Mouse (Mus musculus): ENCODE measurements around the gene Ifngr2.

The Ifngr2 gene

DNA sequence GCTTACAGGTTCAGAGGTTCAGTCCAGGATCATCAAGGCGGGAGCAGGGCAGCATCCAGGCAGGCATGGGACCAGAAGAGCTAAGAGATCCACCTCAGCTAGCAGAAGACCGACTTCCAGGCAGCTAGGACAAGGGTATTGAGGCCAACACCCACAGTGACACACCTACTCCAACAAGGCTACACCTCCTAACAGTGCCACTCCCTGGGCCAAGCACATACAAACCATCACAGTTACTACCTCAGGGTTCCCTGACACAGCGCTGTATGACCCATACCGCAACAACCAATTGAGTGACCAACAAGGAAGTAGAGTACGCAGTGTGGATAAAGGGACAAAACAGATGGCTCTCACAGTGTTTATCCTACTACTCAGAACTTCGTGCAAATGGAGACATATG is 10.5 kb upstream of the Ifngr2 start:
- no peak for DNase-seq (ENCODE audit: low spot score in 2 of 2)

DNA sequence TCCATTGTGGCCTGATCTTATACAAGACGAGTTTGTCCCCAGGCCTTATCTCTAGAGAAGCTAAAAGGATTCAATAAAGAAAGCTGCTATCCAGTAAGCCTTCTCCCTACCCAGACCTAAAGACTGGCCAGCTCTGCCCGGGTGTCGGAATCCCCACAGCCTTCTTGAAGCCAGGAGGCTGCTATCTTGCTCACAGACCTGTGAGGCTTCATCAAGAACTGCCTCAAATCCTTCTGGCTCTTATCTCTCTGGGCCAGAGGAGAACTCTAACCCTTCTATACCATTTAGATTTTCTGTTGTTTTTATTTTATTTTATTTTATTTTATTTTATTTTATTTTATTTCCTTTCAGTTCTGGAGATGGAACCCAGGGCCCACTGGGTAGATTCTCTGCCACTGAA is 9.8 kb upstream of the Ifngr2 start:
- DNase-seq (ENCODE audit: low spot score in 2 of 2), result no peak

DNA sequence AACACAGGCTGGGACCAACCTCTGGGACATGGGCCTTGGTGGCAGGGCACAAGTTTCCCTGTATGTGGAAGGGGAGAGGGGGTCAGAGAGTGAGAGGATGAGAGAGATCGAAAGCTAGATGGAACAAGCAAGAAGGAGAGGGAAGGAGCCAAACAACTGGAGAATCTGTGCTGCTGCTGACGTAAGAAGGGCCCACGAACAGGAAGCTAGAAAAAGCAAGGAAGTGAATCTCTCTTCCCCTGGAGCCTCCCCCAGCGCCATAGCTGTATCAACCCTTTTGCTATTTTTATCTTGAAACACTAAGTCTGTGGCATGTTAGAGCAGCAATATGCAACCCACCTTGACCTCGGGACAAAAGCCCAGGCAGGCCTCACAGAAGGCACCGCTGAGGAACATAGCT is 8.8 kb upstream of the Ifngr2 start:
- DNase-seq (ENCODE audit: low spot score in 2 of 2), result no peak

DNA sequence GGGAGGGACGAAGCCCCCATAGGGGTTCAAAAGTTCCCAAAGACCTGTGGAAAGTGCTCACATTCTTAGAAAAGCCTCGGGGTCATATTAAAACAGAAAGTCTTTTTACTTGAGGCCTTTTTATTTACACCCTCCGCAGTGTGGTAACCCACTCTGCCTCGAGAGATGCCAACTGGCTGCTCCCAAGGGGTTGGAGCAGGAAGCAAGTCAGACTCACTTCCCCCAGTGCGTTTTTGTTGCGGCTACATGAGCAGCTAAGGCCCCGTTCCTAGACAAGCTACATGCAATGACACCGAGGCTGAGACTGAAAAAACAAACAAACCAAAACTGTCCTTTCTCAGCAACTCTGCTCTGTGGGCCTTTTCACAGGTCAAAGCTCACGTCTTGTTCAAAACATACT is 8.4 kb upstream of the Ifngr2 start:
- DNase-seq (ENCODE audit: low spot score in 2 of 2), result no peak

DNA sequence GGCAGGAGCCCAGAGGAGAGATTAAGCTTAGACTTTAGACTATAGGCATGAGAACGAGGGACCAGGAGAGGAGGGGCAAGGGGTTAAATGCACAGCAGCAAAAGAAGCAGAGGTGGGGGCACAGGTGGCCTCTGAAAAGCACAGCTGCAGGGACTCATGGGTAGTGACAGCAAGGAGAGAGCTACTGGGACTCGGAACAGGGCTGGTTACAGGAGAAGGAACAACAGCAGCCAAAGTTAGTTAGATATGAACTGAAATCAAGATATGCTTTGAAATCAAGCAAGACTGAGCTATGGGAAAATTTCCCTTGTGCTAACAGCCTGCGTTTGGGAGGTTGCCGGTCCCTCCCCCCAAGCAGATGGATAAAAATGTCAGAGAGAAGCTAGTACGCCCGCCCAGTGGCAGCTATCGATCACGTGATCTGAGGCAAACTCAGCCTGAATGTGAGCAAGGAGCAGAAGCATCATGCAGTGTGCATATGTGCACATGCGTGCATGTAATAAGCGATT is 5.2 kb upstream of the Ifngr2 start:
- DNase-seq (ENCODE audit: low spot score in 2 of 2), result no peak

DNA sequence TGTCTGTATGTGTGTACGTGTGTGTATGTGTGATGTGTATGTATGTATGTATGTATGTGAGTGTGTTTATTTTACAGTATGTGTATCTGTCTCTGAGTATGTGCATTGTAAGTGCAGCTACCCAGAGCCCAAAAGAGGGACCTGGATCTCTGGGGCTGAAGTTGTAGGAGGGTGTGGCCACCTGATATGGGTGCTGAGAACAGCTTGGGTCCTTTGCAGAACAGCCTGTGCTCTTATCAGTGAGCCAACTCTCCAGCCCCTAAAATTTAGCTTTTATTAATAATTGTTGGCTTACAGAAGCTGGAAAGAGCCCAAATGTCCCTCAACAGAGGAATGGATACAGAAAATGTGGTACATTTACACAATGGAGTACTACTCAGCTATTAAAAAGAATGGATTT is 3.3 kb upstream of the Ifngr2 start:
- no peak for DNase-seq (ENCODE audit: low spot score in 2 of 2)

DNA sequence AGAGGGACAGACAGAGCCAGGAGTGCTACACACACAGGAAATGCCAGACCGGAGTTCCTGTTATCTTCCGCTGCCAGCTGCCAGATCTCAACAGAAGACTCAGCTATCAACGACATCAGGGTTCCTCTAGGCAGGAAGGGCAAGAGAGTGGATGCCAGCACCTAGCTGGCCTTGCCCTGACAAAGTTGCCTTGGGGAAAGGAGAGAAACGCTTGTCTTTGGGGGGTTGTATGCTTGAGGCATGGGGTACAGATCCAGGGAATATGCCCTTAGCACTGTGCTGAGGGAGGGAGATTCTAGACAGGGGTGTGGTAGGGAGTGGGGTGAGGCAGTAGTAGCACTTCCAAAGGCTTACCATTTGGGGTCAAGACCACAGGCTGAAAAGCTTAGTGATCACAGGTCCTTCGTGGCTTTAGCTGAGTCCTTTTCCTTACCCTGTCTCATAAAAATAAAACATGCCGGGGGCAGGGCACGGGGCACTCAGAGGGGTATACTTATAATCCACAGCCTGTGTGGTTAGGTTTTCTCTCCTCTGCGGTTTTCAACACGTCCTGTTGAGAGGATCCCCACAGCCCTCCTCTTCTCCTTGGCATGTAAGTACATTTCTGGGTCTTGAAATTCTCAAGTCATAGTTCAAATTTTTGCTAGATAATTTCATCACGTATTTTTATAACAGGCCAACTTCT is 1.1 kb upstream of the Ifngr2 start:
- no peak for DNase-seq (ENCODE audit: low spot score in 2 of 2)

DNA sequence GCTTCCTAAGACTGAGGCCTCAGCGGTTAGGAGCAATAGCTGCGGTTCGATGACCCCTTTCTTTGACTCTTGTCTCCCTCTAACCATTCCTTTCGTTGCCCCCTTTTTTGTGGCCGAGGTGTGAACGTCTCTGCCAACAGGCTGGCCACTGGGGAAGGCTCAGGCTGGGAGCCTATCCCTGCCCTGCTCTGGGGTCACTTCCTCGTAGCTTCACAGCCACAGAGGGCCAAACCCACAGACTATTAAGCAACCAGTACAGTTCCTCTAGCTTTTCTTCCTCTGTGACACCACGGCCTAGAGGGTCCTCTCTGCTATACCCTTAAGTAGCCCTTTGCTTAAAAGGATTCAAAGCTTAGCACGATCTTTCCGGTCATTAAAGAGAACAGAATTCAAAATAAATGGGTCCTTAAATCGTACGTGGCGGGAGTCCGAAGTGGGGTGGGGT is 459 bp upstream of the Ifngr2 start:
- DNase-seq (ENCODE audit: low spot score in 2 of 2), result no peak

DNA sequence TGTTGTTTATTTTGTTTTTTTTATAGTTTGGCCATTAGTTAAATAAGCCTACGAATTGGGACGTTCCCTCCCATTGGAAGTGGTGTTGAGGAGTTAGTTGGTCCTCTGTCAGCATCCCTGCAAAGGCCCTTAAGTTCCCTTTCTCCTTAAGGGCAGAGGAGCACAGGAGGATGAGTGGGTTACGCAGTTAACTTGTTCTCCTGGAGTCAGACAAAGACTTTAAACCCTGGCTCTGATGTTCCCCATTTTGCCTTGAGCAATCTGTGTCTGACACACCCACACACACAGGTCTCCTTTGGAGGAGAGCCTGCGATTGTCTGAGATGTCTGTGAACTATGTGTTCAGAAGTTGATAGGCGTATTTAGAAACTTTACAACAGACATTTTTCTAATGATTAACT is 1.1 kb downstream of the Ifngr2 start:
- no peak for DNase-seq (ENCODE audit: low spot score in 2 of 2)

DNA sequence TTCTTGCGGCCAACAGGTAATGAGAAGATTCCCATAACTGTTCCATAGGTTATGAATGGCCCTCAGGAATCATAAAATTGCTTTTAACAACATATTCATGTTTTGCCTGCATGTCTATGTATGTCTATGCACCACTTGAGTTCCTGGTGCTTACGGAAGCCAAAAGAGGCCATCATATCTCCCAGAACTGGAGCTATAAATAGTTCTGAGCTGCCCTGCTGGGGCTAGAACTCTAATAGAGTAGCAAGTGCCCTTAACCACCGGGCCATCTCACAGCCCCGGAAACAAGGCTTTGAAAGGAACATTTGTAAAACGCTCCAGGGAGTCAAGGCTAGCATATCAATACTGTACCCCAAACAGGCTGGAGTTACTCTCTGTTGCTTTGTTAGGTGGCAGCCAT is 1.7 kb downstream of the Ifngr2 start:
- no peak for DNase-seq (ENCODE audit: low spot score in 2 of 2)

DNA sequence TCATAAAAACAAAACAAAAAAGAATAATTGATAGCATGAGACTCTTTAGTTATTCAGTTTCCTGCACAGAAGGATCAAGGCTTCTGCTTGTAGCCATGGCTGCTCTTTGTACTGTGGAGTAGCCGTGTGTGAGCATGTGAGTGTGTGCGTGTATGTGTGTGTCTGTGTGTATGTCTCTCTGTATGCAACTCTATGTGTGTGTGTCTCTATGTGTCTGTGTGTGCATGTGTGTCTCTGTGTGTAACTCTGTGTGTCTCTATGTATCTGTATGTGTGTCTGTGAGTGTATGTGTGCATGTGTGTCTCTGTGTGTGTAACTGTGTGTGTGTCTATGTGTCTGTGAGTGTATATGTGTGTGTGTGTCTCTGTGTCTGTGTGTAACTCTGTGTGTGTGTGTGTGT is 2.1 kb downstream of the Ifngr2 start:
- no peak for DNase-seq (ENCODE audit: low spot score in 2 of 2)

DNA sequence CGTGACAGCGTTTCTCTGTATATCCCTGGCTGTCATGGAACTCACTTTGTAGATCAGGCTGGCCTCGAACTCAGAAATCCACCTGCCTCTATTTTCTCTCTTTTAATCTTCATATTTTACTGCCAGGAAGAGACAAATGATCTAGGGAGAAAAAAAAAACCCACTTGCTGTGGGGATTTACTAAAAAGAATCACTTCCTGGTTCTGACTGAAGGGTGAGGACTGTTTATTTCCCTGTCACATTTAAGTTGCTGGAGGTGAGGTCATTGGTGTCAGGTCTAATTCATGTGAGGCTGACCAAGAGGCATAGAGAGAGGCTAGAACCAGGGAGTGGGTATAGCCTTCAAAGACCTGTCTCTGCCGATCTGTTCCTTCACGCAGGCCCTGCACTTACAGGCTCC is 2.7 kb downstream of the Ifngr2 start:
- no peak for DNase-seq (ENCODE audit: low spot score in 2 of 2)

DNA sequence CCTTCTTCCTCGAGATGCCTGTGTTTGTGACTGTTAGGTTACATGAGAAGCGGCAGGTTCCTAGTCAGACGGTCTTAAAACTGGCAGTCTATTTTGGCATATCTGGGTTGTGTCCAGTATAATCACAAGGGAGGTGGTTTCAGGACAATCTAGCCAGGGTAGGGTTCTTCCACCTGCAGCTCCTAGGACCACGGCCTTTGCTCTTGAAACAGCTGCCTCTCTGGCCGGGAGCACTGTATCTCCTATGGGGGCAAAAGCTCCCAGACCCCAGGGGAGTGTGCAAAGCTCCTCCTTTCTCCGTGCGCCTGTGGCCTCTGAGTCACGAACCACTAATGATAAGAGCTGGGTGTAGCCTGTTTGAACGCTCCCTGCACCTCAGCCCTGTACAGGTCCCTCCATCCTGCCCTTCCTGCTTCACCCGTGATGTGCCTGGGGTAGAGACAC is 4.2 kb downstream of the Ifngr2 start:
- DNase-seq (ENCODE audit: low spot score in 2 of 2), result no peak

DNA sequence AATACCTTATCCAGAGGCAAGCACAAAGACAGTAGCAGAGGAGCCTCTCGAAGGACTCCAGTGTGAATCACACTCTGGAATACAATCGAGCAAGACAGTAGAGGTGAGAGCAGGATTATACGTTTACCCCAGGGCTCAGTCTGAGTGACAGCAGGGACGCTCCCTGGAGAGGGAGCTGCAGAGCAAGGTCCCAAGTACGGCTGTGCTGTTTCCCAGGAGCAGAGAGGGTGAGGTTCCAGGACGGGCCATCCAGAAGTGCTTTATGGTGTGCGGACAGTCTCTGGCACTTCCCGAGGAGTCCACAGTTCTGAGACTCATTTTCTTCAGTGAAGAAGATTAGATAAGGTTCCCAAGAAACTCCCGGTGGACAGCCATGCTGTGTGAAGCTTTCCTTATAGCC is 5.2 kb downstream of the Ifngr2 start:
- DNase-seq (ENCODE audit: low spot score in 2 of 2), result no peak

DNA sequence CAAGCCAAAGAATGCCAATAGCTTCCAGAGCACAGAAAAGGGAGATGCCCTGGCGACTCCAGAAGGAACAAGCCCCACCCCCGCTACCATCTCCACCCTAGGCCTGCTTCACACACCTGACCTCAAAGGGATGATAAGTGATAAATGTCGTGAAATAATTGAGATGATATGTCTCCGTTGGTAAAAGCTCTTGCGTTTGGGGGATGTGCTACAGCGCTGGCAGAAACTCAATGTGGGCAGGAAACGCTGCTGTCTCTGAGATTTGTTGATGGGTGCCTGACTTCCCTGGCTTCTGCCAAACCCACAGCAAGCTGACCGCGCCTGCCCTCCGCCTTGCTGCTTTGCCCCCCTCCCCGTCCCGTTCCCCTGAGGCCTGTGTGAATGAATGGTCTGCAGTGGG is 6.8 kb downstream of the Ifngr2 start:
- no peak for DNase-seq (ENCODE audit: low spot score in 2 of 2)

DNA sequence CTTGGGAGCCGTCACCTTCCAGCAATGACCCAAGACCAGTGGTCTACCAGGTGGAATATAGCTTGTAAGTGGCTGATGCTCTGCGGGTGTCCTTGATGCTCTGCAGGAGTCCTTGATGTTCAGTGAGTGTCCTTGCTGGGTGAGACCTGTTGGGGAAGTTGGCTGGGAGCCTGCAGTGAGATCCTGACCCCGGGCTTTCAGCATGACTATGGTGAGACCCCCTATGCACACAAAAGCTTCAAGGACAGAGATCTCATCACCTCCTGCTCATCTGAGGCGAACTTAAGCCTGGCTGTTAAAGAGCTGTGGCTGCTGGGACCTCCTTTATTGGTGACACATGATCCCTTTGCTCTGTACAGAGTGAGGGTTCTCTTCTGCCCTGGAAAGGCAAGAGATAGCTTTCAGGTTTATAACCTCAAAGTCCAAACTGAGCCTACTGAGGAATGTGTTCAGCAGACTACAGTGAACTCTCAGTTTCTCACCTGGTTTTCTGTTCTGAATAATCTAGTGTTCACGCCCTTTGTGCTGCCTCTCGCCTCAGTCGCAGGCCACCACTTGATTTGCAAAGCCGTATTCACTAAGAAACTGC is 8.2 kb downstream of the Ifngr2 start:
- no peak for DNase-seq (ENCODE audit: low spot score in 2 of 2)

DNA sequence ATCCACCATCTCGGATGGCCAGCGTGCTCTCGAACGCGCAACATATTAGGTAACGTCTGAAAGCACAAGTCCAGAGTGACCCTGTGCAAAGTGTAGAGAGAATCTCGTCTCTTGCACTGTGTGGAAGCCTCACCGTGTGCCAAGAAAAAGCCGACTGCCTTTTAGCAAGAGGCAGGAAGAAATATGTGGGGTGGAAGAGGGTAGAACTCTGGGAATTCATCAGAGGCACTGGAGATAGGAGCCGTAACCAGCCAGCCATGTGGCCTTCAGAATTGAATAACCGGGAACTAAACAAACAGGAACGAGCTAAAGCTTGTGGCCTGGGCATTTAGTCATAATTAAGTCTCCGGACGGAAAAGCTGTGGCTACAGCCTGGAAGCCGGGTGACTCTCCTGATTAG is 9.8 kb downstream of the Ifngr2 start:
- DNase-seq (ENCODE audit: low spot score in 2 of 2), result no peak

DNA sequence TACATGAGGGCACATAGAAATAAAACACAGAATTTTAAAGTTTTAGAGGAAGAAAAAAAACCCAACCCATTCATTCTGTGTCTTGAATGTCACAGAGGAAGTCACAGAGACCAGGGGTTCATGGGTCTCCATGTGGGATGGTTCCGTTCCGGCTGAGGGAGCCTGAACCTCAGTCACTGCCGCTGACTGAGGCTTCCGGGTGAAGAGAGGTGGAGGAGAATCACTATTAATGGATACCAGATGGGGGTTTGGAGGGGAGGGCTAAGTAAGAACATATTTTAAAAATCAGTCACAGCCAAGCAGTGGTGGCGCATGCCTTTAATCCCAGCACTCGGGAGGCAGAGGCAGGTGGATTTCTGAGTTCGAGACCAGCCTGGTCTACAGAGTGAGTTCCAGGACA is 10.3 kb downstream of the Ifngr2 start:
- no peak for DNase-seq (ENCODE audit: low spot score in 2 of 2)

DNA sequence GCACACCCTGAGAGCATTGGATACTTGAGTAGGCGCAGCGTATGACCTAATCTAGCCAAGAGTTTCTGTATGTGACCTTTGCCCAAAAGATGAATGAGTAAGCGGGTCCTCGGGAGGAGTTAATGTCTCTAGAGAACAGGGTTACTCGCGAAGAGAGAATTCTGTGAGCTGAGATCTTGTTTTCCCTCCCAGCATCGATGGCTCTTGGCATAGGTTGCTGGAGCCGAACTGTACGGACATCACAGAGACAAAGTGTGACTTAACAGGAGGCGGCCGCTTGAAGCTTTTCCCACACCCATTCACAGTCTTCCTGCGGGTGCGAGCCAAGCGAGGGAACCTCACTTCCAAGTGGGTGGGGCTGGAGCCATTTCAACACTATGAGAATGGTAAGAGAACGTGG is 10.8 kb downstream of the Ifngr2 start:
- DNase-seq (ENCODE audit: low spot score in 2 of 2), result no peak

DNA sequence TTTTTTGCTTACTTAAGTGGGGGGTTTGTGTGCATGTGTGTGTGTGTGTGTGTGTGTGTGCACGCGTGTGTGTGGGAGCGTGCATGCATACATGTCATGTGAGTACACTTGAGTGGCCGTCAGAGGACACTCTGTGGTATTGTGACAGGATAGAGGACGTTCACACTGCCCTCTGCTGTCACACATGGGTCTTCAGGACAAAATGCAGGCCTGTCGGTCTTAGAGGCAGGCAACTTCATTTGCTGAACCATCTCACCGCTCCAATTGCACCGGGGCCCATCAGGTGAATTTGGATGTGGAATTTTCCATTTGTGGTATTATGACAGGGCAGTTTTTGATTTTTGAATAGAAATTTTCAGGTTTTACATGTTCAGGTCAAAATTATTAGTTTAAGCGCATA is 14.2 kb downstream of the Ifngr2 start:
- no peak for DNase-seq (ENCODE audit: low spot score in 2 of 2)

DNA sequence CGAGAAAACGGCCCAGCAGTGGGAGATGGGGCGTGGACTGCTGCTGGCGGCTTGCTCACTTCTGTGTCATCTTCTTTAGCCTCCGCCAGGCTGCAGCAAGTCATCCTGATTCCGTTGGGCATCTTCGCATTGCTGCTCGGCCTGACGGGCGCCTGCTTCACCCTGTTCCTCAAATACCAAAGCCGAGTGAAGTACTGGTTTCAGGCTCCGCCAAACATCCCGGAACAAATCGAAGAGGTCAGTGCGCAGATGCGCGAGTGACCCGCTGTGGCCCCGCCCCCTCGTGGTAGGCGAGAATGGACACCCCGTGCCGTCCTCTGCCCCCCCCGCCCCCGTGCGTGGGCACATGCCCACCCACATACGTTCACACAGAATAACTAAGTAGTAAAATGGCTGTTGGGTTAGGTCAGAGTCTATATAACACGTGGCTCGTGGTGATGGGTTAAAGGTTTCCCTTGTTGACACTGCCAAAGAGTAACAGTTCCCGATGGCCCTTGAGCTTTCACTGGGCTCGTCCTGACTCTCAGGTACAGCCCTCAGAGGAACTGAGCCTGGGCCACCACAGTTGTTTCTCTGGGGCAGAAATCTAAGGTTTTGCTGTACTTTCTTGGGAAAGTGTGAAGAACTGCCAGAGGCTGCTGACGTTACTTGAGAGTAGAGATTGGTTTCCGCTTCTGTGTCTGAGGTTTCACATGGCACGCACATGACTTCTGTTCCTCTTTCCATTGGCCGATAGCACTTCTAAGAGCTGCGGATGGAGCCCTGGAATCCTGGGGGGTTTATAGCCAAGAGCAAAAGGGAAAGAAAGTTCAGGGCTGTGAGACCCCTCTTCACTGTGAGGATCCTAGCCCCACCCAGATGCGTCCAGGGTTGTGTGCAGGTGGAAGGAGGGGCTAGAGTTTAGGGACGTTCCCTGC is 14.9 kb downstream of the Ifngr2 start:
- DNase-seq (ENCODE audit: low spot score in 2 of 2), result no peak

DNA sequence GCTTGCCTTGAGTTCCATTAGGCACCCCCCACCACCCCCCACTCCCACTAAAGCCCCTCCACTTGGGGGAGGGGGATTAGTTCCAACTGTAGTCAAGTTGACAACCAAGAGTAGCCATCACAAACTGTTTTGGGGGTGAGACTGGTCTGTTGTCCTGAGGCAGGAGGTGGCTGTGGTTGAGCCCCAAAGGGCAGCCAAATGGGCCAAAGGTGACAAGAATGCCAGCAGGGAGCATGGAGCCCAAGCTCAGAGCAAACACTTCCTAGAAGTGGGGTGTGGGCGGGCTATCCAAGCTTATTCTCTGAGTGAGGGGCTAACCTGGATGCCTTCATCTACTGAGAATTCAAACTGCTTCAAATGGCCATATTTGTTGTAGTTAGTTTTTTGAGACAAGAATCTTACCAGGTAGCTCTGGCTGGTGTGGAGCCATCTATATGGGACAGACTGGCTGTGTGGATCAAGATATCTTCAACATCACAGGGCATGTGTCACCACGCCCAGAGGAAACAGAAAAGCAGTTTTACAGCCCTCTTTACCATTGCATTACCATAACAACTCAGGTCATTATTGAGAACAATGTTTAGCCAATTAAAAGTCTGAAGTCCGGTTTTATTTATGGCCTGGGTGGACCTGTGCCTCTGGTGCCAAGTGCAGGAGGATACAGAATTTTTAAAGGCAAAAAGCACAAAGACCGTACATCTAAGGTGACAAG is 17.9 kb downstream of the Ifngr2 start:
- no peak for DNase-seq (ENCODE audit: low spot score in 2 of 2)

Data from frontal cortex, postnatal 14 days (tissue).